Mouse (Mus musculus): Measurements from ENCODE around the gene Csnk1g1. TPM values are rescaled to one million over a fixed set of nuclear protein-coding genes. Genes with fewer than 3 reads are reported as not detected.

Csnk1g1 gene
- total and polyA plus RNA-seq, 2 experiments from 2014 or later, result 14.5 to 26.5 TPM

GRCm38 (mm10) chr9:66064316-66064715, 155.6 kb downstream of the Csnk1g1 start:
- 94% methylated on average over 11 of the region's 11 CpGs for WGBS
- 0 out of 2 replicates have a peak, but pooled peaks cover 4% of the 10 kb centered on the region for H3K27me3 ChIP-seq (ENCODE audit: insufficient read depth, low read length)
- peaks cover 18% of the 10 kb centered on the region for H3K4me1 ChIP-seq (ENCODE audit: insufficient read depth)
- H3K27ac ChIP-seq (ENCODE audit: low read depth, low read length), result no peak overlapping the region
- no peak for TF ChIP-seq CTCF (IDR thresholded peaks at IDR 0.05; ENCODE audit: low read depth)
- H3K4me2 ChIP-seq (ENCODE audit: low read depth), result no peak overlapping the region
- DNase-seq (no peak), ATAC-seq (no peak)
- H3K9ac ChIP-seq, result no peak overlapping the region
- H3K36me3 ChIP-seq (ENCODE audit: insufficient read depth), result peaks cover 47% of the 10 kb centered on the region
- H3K4me3 ChIP-seq (ENCODE audit: low read depth, low read length), result no peak overlapping the region
- no peaks in the 10 kb centered on the region for H3K9me3 ChIP-seq (ENCODE audit: low read length)

DNA sequence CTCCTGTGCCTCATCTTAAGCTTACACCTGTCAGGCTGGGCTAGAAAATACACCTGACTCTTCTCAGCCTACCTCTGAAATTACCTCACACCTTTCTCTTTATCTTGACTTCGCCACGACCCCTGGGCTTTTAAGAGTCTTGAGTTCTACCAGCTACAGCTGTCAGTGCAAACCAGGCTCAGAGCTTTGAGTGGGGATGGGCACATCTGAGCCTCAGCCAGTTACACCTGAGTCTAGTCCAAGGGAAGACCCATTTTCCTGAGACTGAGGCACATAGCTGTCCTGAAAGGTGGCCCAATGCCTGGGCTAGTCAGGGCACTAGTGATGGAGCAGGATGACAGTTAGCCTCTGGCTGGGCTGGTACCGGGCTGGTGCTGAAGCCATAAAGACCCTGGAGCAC, 158.1 kb downstream of the Csnk1g1 start:
- Histone ChIP-seq H3K27me3 (ENCODE audit: insufficient read depth, low read length) (0 out of 2 replicates have a peak, but pooled peaks cover 4% of the 10 kb centered on the region), H3K9me3 (ENCODE audit: low read length) (no peaks in the 10 kb centered on the region), H3K4me1 (ENCODE audit: insufficient read depth) (peaks cover 4% of the 10 kb centered on the region; the same call in 1 of the 2 replicates), H3K4me2 (ENCODE audit: low read depth) (no peak overlapping the region), H3K9ac (no peak overlapping the region), H3K36me3 (ENCODE audit: insufficient read depth) (peaks cover 47% of the 10 kb centered on the region), H3K4me3 (ENCODE audit: low read depth, low read length) (no peak overlapping the region), H3K27ac (ENCODE audit: low read depth, low read length) (no peak overlapping the region)
- no peak for TF ChIP-seq CTCF (IDR thresholded peaks at IDR 0.05; ENCODE audit: low read depth)
- DNase-seq (no peak), ATAC-seq (no peak)
- WGBS, result 90% methylated on average over 3 of the region's 3 CpGs

- Histone ChIP-seq H3K27ac (ENCODE audit: low read depth, low read length) (no peak overlapping the region), H3K9ac (no peak overlapping the region), H3K9me3 (ENCODE audit: low read length) (no peaks in the 10 kb centered on the region), H3K4me1 (ENCODE audit: insufficient read depth) (peaks cover 4% of the 10 kb centered on the region; the same call in 1 of the 2 replicates), H3K4me2 (ENCODE audit: low read depth) (no peak overlapping the region), H3K4me3 (ENCODE audit: low read depth, low read length) (no peak overlapping the region), H3K27me3 (ENCODE audit: insufficient read depth, low read length) (0 out of 2 replicates have a peak, but pooled peaks cover 4% of the 10 kb centered on the region), H3K36me3 (ENCODE audit: insufficient read depth) (peaks cover 45% of the 10 kb centered on the region)
- peak; percentile 64 for TF ChIP-seq CTCF (IDR thresholded peaks at IDR 0.05; ENCODE audit: low read depth)
- 31% methylated on average over 5 of the region's 5 CpGs for WGBS
- DNase-seq (no peak), ATAC-seq (no peak)
These were observed 158.8 kb downstream of the Csnk1g1 start for GRCm38 (mm10) chr9:66067542-66067941.

GRCm38 (mm10) chr9:66068056-66068455, 159.3 kb downstream of the Csnk1g1 start:
- 57% methylated on average over 4 of the region's 4 CpGs for WGBS
- H3K27ac ChIP-seq (ENCODE audit: low read depth, low read length), result no peak overlapping the region
- ATAC-seq (no peak), DNase-seq (no peak)
- no peak for TF ChIP-seq CTCF (IDR thresholded peaks at IDR 0.05; ENCODE audit: low read depth)
- no peak overlapping the region for H3K4me3 ChIP-seq (ENCODE audit: low read depth, low read length)
- peaks cover 40% of the 10 kb centered on the region for H3K36me3 ChIP-seq (ENCODE audit: insufficient read depth)
- H3K4me2 ChIP-seq (ENCODE audit: low read depth), result no peak overlapping the region
- H3K4me1 ChIP-seq (ENCODE audit: insufficient read depth), result peaks cover 4% of the 10 kb centered on the region; the same call in 1 of the 2 replicates
- 0 out of 2 replicates have a peak, but pooled peaks cover 4% of the 10 kb centered on the region for H3K27me3 ChIP-seq (ENCODE audit: insufficient read depth, low read length)
- no peaks in the 10 kb centered on the region for H3K9me3 ChIP-seq (ENCODE audit: low read length)
- H3K9ac ChIP-seq, result no peak overlapping the region

DNA sequence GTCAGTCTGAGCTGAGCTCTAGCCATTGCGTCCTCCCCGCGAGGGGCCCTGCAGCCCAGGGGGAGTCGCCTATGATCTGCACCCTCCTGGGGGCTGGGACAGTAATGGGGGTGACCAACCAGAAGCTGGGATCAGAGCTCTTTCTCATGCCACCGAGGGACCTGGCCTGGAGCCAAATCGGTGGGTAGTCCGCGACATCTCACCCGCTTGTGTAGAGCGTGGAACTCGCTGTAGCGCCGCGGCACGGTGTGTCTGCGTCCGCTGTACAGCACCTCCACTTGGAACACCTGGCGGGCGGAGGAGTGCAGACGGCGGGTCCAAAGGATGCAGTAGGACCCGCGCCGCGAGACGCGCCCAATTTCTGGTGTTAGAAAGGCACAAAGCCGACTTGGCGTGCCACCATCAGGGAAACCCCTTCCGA, 160.3 kb downstream of the Csnk1g1 start:
- peak overlapping the region; percentile 95 for H3K4me2 ChIP-seq (ENCODE audit: low read depth)
- peak; percentile 59 for DNase-seq
- TF ChIP-seq CTCF (IDR thresholded peaks at IDR 0.05; ENCODE audit: low read depth), result peak; percentile 30
- H3K4me3 ChIP-seq (ENCODE audit: low read depth, low read length), result peak overlapping the region; percentile 53
- ATAC-seq, result peak; percentile 65
- peak overlapping the region; percentile 60 for H3K9ac ChIP-seq
- peaks cover 4% of the 10 kb centered on the region; the same call in 1 of the 2 replicates for H3K4me1 ChIP-seq (ENCODE audit: insufficient read depth)
- no peaks in the 10 kb centered on the region for H3K9me3 ChIP-seq (ENCODE audit: low read length)
- H3K27ac ChIP-seq (ENCODE audit: low read depth, low read length), result no peak overlapping the region
- 3% methylated on average over 30 of the region's 30 CpGs for WGBS
- peaks cover 31% of the 10 kb centered on the region for H3K36me3 ChIP-seq (ENCODE audit: insufficient read depth)
- H3K27me3 ChIP-seq (ENCODE audit: insufficient read depth, low read length), result 0 out of 2 replicates have a peak, but pooled peaks cover 4% of the 10 kb centered on the region

DNA sequence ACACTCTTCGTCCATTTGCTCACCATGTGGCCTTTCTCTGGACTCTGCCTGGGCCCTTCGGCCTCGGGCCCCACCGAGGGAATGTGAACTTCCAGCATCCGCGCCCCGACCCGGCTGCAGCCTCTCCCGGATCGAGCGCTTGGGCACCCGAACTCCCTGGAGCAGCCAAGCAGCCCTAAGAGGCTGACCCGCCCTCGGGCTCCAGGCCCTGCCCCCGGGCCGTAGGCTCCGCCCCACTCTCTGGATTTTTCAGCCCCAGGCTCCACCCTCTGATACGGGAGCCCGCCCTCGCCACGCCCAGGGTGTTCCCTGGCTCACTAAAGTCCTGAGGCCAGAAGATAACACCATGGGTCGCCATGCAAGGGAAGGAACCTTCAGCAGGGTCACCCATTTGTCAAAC, 160.9 kb downstream of the Csnk1g1 start, which contains the start of gene Snx22:
Gene Snx22 (minus strand): TSS at position 137 of the 400 bp plus-strand sequence.
- peak within 1 kb of the TSS; percentile 60 for H3K9ac ChIP-seq
- H3K36me3 ChIP-seq (ENCODE audit: insufficient read depth), result peaks cover 25% of the 10 kb centered on the region
- WGBS, result under 1% methylated on average over 22 of the region's 22 CpGs
- H3K9me3 ChIP-seq (ENCODE audit: low read length), result no peaks in the 10 kb centered on the region
- DNase-seq, result peak; percentile 75
- peak; percentile 91 for ATAC-seq
- TF ChIP-seq CTCF (IDR thresholded peaks at IDR 0.05; ENCODE audit: low read depth), result no peak
- H3K4me2 ChIP-seq (ENCODE audit: low read depth), result peak within 1 kb of the TSS; percentile 95
- peak within 1 kb of the TSS; percentile 53 for H3K4me3 ChIP-seq (ENCODE audit: low read depth, low read length)
- 0 out of 2 replicates have a peak, but pooled peaks cover 4% of the 10 kb centered on the region for H3K27me3 ChIP-seq (ENCODE audit: insufficient read depth, low read length)
- H3K27ac ChIP-seq (ENCODE audit: low read depth, low read length), result no peak within 1 kb of the TSS
- peaks cover 4% of the 10 kb centered on the region; the same call in 1 of the 2 replicates for H3K4me1 ChIP-seq (ENCODE audit: insufficient read depth)

DNA sequence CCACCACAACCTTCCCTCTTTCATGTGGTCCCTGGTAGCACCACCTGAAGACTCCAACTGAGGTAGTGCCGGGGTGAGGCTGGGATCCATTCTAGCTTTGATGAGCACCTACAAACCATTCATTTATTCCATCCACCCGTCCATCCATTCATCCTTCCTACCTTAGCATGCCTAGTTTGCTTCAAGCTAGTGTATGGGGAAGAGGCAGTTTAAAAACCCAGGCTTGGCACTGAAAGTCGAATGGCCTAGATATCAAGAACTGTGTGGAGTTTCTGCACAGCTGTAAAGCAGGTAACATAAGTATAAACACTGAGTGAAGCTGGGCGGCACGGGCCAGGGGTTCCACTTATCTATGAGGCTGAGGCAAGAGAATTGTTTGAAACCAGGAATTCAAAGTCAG, 161.4 kb downstream of the Csnk1g1 start:
- H3K27me3 ChIP-seq (ENCODE audit: insufficient read depth, low read length), result 0 out of 2 replicates have a peak, but pooled peaks cover 4% of the 10 kb centered on the region
- no peak for DNase-seq
- WGBS, result 87% methylated on average over 5 of the region's 5 CpGs

More for the DNA sequence above, 161.4 kb downstream of the Csnk1g1 start:
- peaks cover 24% of the 10 kb centered on the region for H3K36me3 ChIP-seq (ENCODE audit: insufficient read depth)
- H3K4me1 ChIP-seq (ENCODE audit: insufficient read depth), result peaks cover 4% of the 10 kb centered on the region; the same call in 1 of the 2 replicates
- H3K27ac ChIP-seq (ENCODE audit: low read depth, low read length), result no peak overlapping the region
- H3K9ac ChIP-seq, result no peak overlapping the region
- no peak overlapping the region for H3K4me3 ChIP-seq (ENCODE audit: low read depth, low read length)
- TF ChIP-seq CTCF (IDR thresholded peaks at IDR 0.05; ENCODE audit: low read depth), result no peak
- ATAC-seq, result no peak
- no peak overlapping the region for H3K4me2 ChIP-seq (ENCODE audit: low read depth)
- H3K9me3 ChIP-seq (ENCODE audit: low read length), result no peaks in the 10 kb centered on the region
